Mouse (Mus musculus) olfactory bulb, adult 2 months (tissue): ENCODE measurements around the gene Pnpla1.

Source experiments
- CTCF ChIP-seq: fragments of 200-500 bp; IDR thresholded peaks from 2 replicates; pipeline ENCODE4 v1.5.1; 2012; ENCODE audit warnings: low read depth, mild to moderate bottlenecking, low read length, moderate library complexity; ENCODE audit not compliant: insufficient read depth
- POLR2A ChIP-seq: fragments of 200-500 bp; IDR thresholded peaks from 2 replicates; pipeline ENCODE4 v1.6.1; 2012; ENCODE audit warnings: mild to moderate bottlenecking, low read depth, low read length, moderate library complexity; ENCODE audit not compliant: insufficient read depth

DNA sequence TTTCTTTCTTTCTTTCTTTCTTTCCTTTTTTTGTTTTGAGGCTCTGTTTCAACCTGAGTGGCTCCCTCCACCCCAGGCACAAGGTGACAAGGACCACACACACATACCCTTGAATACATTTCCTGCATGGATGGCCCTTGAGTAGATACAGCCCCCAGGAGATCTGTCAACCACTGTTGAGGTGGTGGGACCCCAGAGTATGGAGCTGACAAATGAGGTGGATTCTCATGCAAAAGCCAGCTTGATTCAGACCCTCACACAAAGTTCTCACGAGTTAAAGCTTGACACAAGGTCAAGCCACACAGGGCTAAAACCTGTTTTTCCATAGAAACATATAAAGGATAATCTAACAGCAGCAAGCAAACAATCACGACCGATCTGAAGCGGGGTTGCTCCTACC is 74.1 kb downstream of the Pnpla1 start:
- TF ChIP-seq CTCF (no peak), POLR2A (no peak)
